Mouse (Mus musculus): Measurements from ENCODE around the gene Ap4m1. TPM values are rescaled to one million over a fixed set of nuclear protein-coding genes. Genes with fewer than 3 reads are reported as not detected.

The Ap4m1 gene
- polyA plus RNA-seq, 1 experiment = 20.2 TPM

- Histone ChIP-seq H3K4me3 (ENCODE audit: extremely low read depth, insufficient read depth, insufficient read length) (no peak overlapping the region), H3K27me3 (ENCODE audit: control insufficient read depth, insufficient read depth, low read length) (no peaks in the 10 kb centered on the region), H3K4me1 (ENCODE audit: control insufficient read depth, insufficient read depth, insufficient read length) (no peaks in the 10 kb centered on the region), H3K36me3 (ENCODE audit: control insufficient read depth, insufficient read depth, low read length) (no peaks in the 10 kb centered on the region), H3K27ac (ENCODE audit: insufficient read depth, low read length) (no peak overlapping the region)
- TF ChIP-seq POLR2A (IDR thresholded peaks at IDR 0.05; ENCODE audit: low read depth, low read length) (no peak), CTCF (IDR thresholded peaks at IDR 0.05; ENCODE audit: extremely low read depth, insufficient read depth, insufficient read length, insufficient replicate concordance) (no peak)
- 71% methylated on average over 2 of the region's 2 CpGs for WGBS
- DNase-seq (ENCODE audit: low read depth in 1 of 2, low spot score in 2 of 2) = no peak
Measured at GRCm38 (mm10) chr5:138219864-138220263, 48.1 kb downstream of the Ap4m1 start.

- Histone ChIP-seq H3K27ac (ENCODE audit: insufficient read depth, low read length) (no peak overlapping the region), H3K27me3 (ENCODE audit: control insufficient read depth, insufficient read depth, low read length) (no peaks in the 10 kb centered on the region), H3K4me1 (ENCODE audit: control insufficient read depth, insufficient read depth, insufficient read length) (no peaks in the 10 kb centered on the region; the same call in 1 of the 2 replicates), H3K4me3 (ENCODE audit: extremely low read depth, insufficient read depth, insufficient read length) (no peak overlapping the region), H3K36me3 (ENCODE audit: control insufficient read depth, insufficient read depth, low read length) (no peaks in the 10 kb centered on the region)
- DNase-seq (ENCODE audit: low read depth in 1 of 2, low spot score in 2 of 2) = peak; percentile 29 to 86
- WGBS = 18% methylated on average over 4 of the region's 4 CpGs
- TF ChIP-seq CTCF (IDR thresholded peaks at IDR 0.05; ENCODE audit: extremely low read depth, insufficient read depth, insufficient read length, insufficient replicate concordance) (peak; percentile 80; the same call in 1 of the 2 replicates), POLR2A (IDR thresholded peaks at IDR 0.05; ENCODE audit: low read depth, low read length) (no peak)
Measured at GRCm38 (mm10) chr5:138222111-138222510, 50.3 kb downstream of the Ap4m1 start.

- H3K27ac ChIP-seq (ENCODE audit: insufficient read depth, low read length) = no peak overlapping the region
- TF ChIP-seq POLR2A (IDR thresholded peaks at IDR 0.05; ENCODE audit: low read depth, low read length) = no peak
- TF ChIP-seq CTCF (IDR thresholded peaks at IDR 0.05; ENCODE audit: extremely low read depth, insufficient read depth, insufficient read length, insufficient replicate concordance) = no peak
Measured at GRCm38 (mm10) chr5:138223287-138223686, 51.5 kb downstream of the Ap4m1 start.

GRCm38 (mm10) chr5:138225700-138226099, 53.9 kb downstream of the Ap4m1 start, which contains the start of gene Nxpe5:
TSS of gene Nxpe5 (plus strand) at chr5:138225898.
- H3K4me3 ChIP-seq (ENCODE audit: extremely low read depth, insufficient read depth, insufficient read length) = no peak within 1 kb of the TSS; the same call in 1 of the 2 replicates
- H3K27me3 ChIP-seq (ENCODE audit: control insufficient read depth, insufficient read depth, low read length) = no peaks in the 10 kb centered on the region
- no peak for DNase-seq (ENCODE audit: low read depth in 1 of 2, low spot score in 2 of 2)
- no peaks in the 10 kb centered on the region for H3K36me3 ChIP-seq (ENCODE audit: control insufficient read depth, insufficient read depth, low read length)
- 29% methylated on average over 2 of the region's 2 CpGs for WGBS
- no peak for TF ChIP-seq POLR2A (IDR thresholded peaks at IDR 0.05; ENCODE audit: low read depth, low read length)
- TF ChIP-seq CTCF (IDR thresholded peaks at IDR 0.05; ENCODE audit: extremely low read depth, insufficient read depth, insufficient read length, insufficient replicate concordance) = no peak
- H3K4me1 ChIP-seq (ENCODE audit: control insufficient read depth, insufficient read depth, insufficient read length) = peaks cover 4% of the 10 kb centered on the region; the same call in 1 of the 2 replicates
- no peak within 1 kb of the TSS for H3K27ac ChIP-seq (ENCODE audit: insufficient read depth, low read length)

More at GRCm38 (mm10) chr5:138223287-138223686, 51.5 kb downstream of the Ap4m1 start:
- Histone ChIP-seq H3K4me1 (ENCODE audit: control insufficient read depth, insufficient read depth, insufficient read length) (peaks cover 1% of the 10 kb centered on the region; the same call in 1 of the 2 replicates), H3K27me3 (ENCODE audit: control insufficient read depth, insufficient read depth, low read length) (no peaks in the 10 kb centered on the region), H3K36me3 (ENCODE audit: control insufficient read depth, insufficient read depth, low read length) (no peaks in the 10 kb centered on the region), H3K4me3 (ENCODE audit: extremely low read depth, insufficient read depth, insufficient read length) (no peak overlapping the region)
- WGBS = 51% methylated on average over 3 of the region's 3 CpGs
- no peak for DNase-seq (ENCODE audit: low read depth in 1 of 2, low spot score in 2 of 2)

GRCm38 (mm10) chr5:138226491-138226890, 54.7 kb downstream of the Ap4m1 start:
- no peak for DNase-seq (ENCODE audit: low read depth in 1 of 2, low spot score in 2 of 2)
- H3K27ac ChIP-seq (ENCODE audit: insufficient read depth, low read length) = no peak overlapping the region

GRCm38 (mm10) chr5:138227367-138227766, 55.6 kb downstream of the Ap4m1 start:
- no peaks in the 10 kb centered on the region for H3K27me3 ChIP-seq (ENCODE audit: control insufficient read depth, insufficient read depth, low read length)
- H3K4me3 ChIP-seq (ENCODE audit: extremely low read depth, insufficient read depth, insufficient read length) = no peak overlapping the region
- 7% methylated on average over 2 of the region's 2 CpGs for WGBS
- no peaks in the 10 kb centered on the region for H3K36me3 ChIP-seq (ENCODE audit: control insufficient read depth, insufficient read depth, low read length)
- DNase-seq (ENCODE audit: low read depth in 1 of 2, low spot score in 2 of 2) = peak in 1 of 2 experiments; percentile 5
- TF ChIP-seq POLR2A (IDR thresholded peaks at IDR 0.05; ENCODE audit: low read depth, low read length) (no peak), CTCF (IDR thresholded peaks at IDR 0.05; ENCODE audit: extremely low read depth, insufficient read depth, insufficient read length, insufficient replicate concordance) (no peak)
- no peak overlapping the region for H3K27ac ChIP-seq (ENCODE audit: insufficient read depth, low read length)
- peaks cover 4% of the 10 kb centered on the region; the same call in 1 of the 2 replicates for H3K4me1 ChIP-seq (ENCODE audit: control insufficient read depth, insufficient read depth, insufficient read length)

More at GRCm38 (mm10) chr5:138226491-138226890, 54.7 kb downstream of the Ap4m1 start:
- H3K4me3 ChIP-seq (ENCODE audit: extremely low read depth, insufficient read depth, insufficient read length) = no peak overlapping the region
- H3K4me1 ChIP-seq (ENCODE audit: control insufficient read depth, insufficient read depth, insufficient read length) = peaks cover 4% of the 10 kb centered on the region; the same call in 1 of the 2 replicates
- 17% methylated on average over 4 of the region's 4 CpGs for WGBS
- no peaks in the 10 kb centered on the region for H3K27me3 ChIP-seq (ENCODE audit: control insufficient read depth, insufficient read depth, low read length)
- TF ChIP-seq CTCF (IDR thresholded peaks at IDR 0.05; ENCODE audit: extremely low read depth, insufficient read depth, insufficient read length, insufficient replicate concordance) (no peak), POLR2A (IDR thresholded peaks at IDR 0.05; ENCODE audit: low read depth, low read length) (no peak)
- H3K36me3 ChIP-seq (ENCODE audit: control insufficient read depth, insufficient read depth, low read length) = no peaks in the 10 kb centered on the region

- no peak overlapping the region for H3K27ac ChIP-seq (ENCODE audit: insufficient read depth, low read length)
Measured at GRCm38 (mm10) chr5:138228026-138228425, 56.2 kb downstream of the Ap4m1 start.

More at GRCm38 (mm10) chr5:138228026-138228425, 56.2 kb downstream of the Ap4m1 start:
- peak; percentile 7 to 57 for DNase-seq (ENCODE audit: low read depth in 1 of 2, low spot score in 2 of 2)
- peaks cover 4% of the 10 kb centered on the region; the same call in 1 of the 2 replicates for H3K4me1 ChIP-seq (ENCODE audit: control insufficient read depth, insufficient read depth, insufficient read length)
- H3K36me3 ChIP-seq (ENCODE audit: control insufficient read depth, insufficient read depth, low read length) = no peaks in the 10 kb centered on the region
- H3K4me3 ChIP-seq (ENCODE audit: extremely low read depth, insufficient read depth, insufficient read length) = no peak overlapping the region
- TF ChIP-seq CTCF (IDR thresholded peaks at IDR 0.05; ENCODE audit: extremely low read depth, insufficient read depth, insufficient read length, insufficient replicate concordance) (peak; percentile 29; the same call in 1 of the 2 replicates), POLR2A (IDR thresholded peaks at IDR 0.05; ENCODE audit: low read depth, low read length) (no peak)
- no peaks in the 10 kb centered on the region for H3K27me3 ChIP-seq (ENCODE audit: control insufficient read depth, insufficient read depth, low read length)
- 38% methylated on average over 3 of the region's 3 CpGs for WGBS
